ENCODE assay signal across 7 mouse cellular contexts in genomic region chr12:101083076-101083838, GRCm38 (mm10). TPM values are rescaled to one million over a fixed set of nuclear protein-coding genes. Genes with fewer than 3 reads are reported as not detected.
DNase-seq lines count a peak whose midpoint lies in the region; ATAC-seq lines count a peak whose summit lies in the region.

Ppp4r3a (minus strand) TSS chr12:101083702.

- H3K27ac ChIP-seq in intestine, embryonic 16.5 days (ENCODE audit: low read length) = peak within 1 kb of the TSS; percentile 98
- H3K27ac ChIP-seq in midbrain, embryonic 11.5 days (ENCODE audit: low read depth, low read length) = peak within 1 kb of the TSS; percentile 98

- intact Hi-C loops in left cerebral cortex, postnatal 36 days (cut with DNase I) = no loop called here

- WGBS in intestine, embryonic 16.5 days = under 1% methylated on average over 90 of the region's 90 CpGs
- under 1% methylated on average over 89 of the region's 90 CpGs for WGBS in midbrain, embryonic 11.5 days

- peak within 1 kb of the TSS; percentile 100 for H3K9ac ChIP-seq in intestine, embryonic 16.5 days (ENCODE audit: low read depth, low read length)
- H3K9ac ChIP-seq in midbrain, embryonic 11.5 days (ENCODE audit: low read length) = peak within 1 kb of the TSS; percentile 99

- H3K27me3 ChIP-seq in intestine, embryonic 16.5 days (replicated peaks; ENCODE audit: control insufficient read depth, insufficient read depth, low read length) = no peaks in the 10 kb centered on the region
- no peaks in the 10 kb centered on the region for H3K27me3 ChIP-seq in midbrain, embryonic 11.5 days (ENCODE audit: control insufficient read depth, insufficient read depth, low read length)

- peak; percentile 98 for ATAC-seq in intestine, embryonic 16.5 days
- peak; percentile 97 for ATAC-seq in midbrain, embryonic 11.5 days (ENCODE audit: low FRiP score)

- H3K36me3 ChIP-seq in intestine, embryonic 16.5 days (ENCODE audit: control insufficient read depth, insufficient read depth, low read length) = no peaks in the 10 kb centered on the region
- H3K36me3 ChIP-seq in midbrain, embryonic 11.5 days (ENCODE audit: control insufficient read depth, insufficient read depth, low read length) = peaks cover 5% of the 10 kb centered on the region; the same call in 1 of the 2 replicates

- no peaks in the 10 kb centered on the region for H3K9me3 ChIP-seq in intestine, embryonic 16.5 days (ENCODE audit: control insufficient read depth, low read length)
- no peaks in the 10 kb centered on the region for H3K9me3 ChIP-seq in midbrain, embryonic 11.5 days (ENCODE audit: control insufficient read depth, low read length)

- peak within 1 kb of the TSS; percentile 94 for H3K4me3 ChIP-seq in intestine, embryonic 16.5 days (ENCODE audit: low read length)
- peak within 1 kb of the TSS; percentile 100 for H3K4me3 ChIP-seq in midbrain, embryonic 11.5 days (ENCODE audit: low read depth, low read length)

- peak; percentile 96 for DNase-seq in adrenal gland, adult 8-10 months
- DNase-seq in embryo, embryonic 9.5 days (ENCODE audit: extremely low spot score) = peak; percentile 99
- DNase-seq in gastrocnemius, postnatal 4 days (ENCODE audit: low spot score in 2 of 2) = peak; percentile 91 to 96
- DNase-seq in left cerebral cortex, postnatal 36 days (ENCODE audit: low spot score in 2 of 2) = peak; percentile 96 to 98
- DNase-seq in midbrain, embryonic 11.5 days (ENCODE audit: low spot score, missing footprints) = peak; percentile 99
- DNase-seq in skeletal muscle tissue, adult 2 months (ENCODE audit: low read depth, low spot score) = peak; percentile 94

- H3K4me2 ChIP-seq in intestine, embryonic 16.5 days (ENCODE audit: low read depth, low read length) = peak within 1 kb of the TSS; percentile 68
- peak within 1 kb of the TSS; percentile 87 for H3K4me2 ChIP-seq in midbrain, embryonic 11.5 days

- H3K4me1 ChIP-seq in intestine, embryonic 16.5 days (ENCODE audit: control insufficient read depth, insufficient read depth, low read length) = peaks cover 16% of the 10 kb centered on the region
- peaks cover 14% of the 10 kb centered on the region; the same call in 1 of the 2 replicates for H3K4me1 ChIP-seq in midbrain, embryonic 11.5 days (ENCODE audit: control insufficient read depth, insufficient read depth, low read length)

RNA-seq across cellular contexts. Expression of gene Ppp4r3a, which starts in this region (rescaled TPM):
- 10 to 100 TPM; 49.5 to 59.5 (median 49.9) TPM for total RNA-seq in adrenal gland, adult 8-10 months (2022)
- 10 to 100 TPM; 41.5 to 45.7 TPM for total RNA-seq in gastrocnemius, postnatal 4 days (2021)
- polyA plus RNA-seq in intestine, embryonic 16.5 days (2015; fragmentation: Nextera tagmentation; extraction: Ambion mirVana) = 21.9 and 25.8 TPM in 2 replicates
- 10 to 100 TPM; 35.6 to 46.1 TPM for total RNA-seq in left cerebral cortex, postnatal 36 days (2021)
- 68.5 and 71.3 TPM in 2 replicates for polyA plus RNA-seq in midbrain, embryonic 11.5 days (2014; fragmentation: Nextera tagmentation; extraction: Ambion mirVana)

Comparison
In these comparisons a context has a peak if more than half of its experiments do, and no peak if none do; other contexts are left out.
1. Peak in every context shown above with its lines: DNase-seq, ATAC-seq, H3K4me3 ChIP-seq and H3K27ac ChIP-seq.